Comparison of ENCODE assay signal across 8 mouse cellular contexts in the genomic region with DNA sequence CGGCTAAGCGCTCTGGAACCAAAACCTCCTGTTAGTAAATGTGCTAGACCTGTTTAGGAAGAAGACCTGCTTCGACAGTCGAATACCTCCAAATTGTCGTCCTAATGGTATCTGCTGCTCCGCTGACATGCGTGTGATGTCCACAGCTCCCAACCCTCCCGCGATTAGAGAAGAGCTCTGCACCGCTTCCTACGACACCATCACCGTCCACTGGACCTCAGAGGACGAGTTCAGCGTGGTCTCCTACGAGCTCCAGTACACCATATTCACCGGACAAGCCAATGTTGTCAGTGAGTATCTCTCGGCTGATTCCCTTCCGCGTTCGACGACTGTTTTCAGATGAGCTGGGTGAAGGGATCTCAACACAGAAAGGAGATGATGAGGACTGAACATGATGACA. TPM values are rescaled to one million over a fixed set of nuclear protein-coding genes. Genes with fewer than 3 reads are reported as not detected.
DNase-seq lines count a peak whose midpoint lies in the region; ATAC-seq and TF ChIP-seq lines count a peak whose summit lies in the region.
"Not testable (repeated sequence)": the region's sequence is repeated elsewhere in the genome, so short reads cannot be mapped to it uniquely, and the experiment has no call there.

No protein-coding gene starts in this region.

- ATAC-seq in kidney, postnatal 0 days (replicated peaks; ENCODE audit: low FRiP score, low read depth); limb, embryonic 11.5 days (ENCODE audit: insufficient number of reproducible peaks, low FRiP score, low TSS enrichment, low read depth); midbrain, embryonic 11.5 days (ENCODE audit: low FRiP score): not testable (repeated sequence)

- not testable (repeated sequence) for H3K27ac ChIP-seq in kidney, postnatal 0 days; limb, embryonic 11.5 days (replicated peaks; ENCODE audit: low read depth, low read length); midbrain, embryonic 11.5 days (ENCODE audit: low read depth, low read length)

- 75% methylated on average over 21 of the region's 21 CpGs for WGBS in kidney, postnatal 0 days
- 92% methylated on average over 21 of the region's 21 CpGs for WGBS in limb, embryonic 11.5 days
- WGBS in midbrain, embryonic 11.5 days, result 93% methylated on average over 21 of the region's 21 CpGs

- H3K27me3 ChIP-seq in kidney, postnatal 0 days (ENCODE audit: insufficient read depth, low read length), result peaks cover 17% of the 10 kb centered on the region; the same call in 1 of the 2 replicates
- not testable (repeated sequence) for H3K27me3 ChIP-seq in limb, embryonic 11.5 days (ENCODE audit: control insufficient read depth, insufficient read depth, low read length); midbrain, embryonic 11.5 days (ENCODE audit: control insufficient read depth, insufficient read depth, low read length)

- H3K9ac ChIP-seq in kidney, postnatal 0 days (ENCODE audit: low read depth, low read length); limb, embryonic 11.5 days (ENCODE audit: low read length); midbrain, embryonic 11.5 days (ENCODE audit: low read length): not testable (repeated sequence)

- H3K4me1 ChIP-seq in kidney, postnatal 0 days (replicated peaks; ENCODE audit: insufficient read depth, low read length); limb, embryonic 11.5 days (ENCODE audit: control insufficient read depth, insufficient read depth, low read length); midbrain, embryonic 11.5 days (ENCODE audit: control insufficient read depth, insufficient read depth, low read length): not testable (repeated sequence)

- peaks cover 14% of the 10 kb centered on the region for H3K36me3 ChIP-seq in kidney, postnatal 0 days (ENCODE audit: insufficient read depth, low read length)
- peaks cover 50% of the 10 kb centered on the region for H3K36me3 ChIP-seq in limb, embryonic 11.5 days (ENCODE audit: control insufficient read depth, insufficient read depth, low read length)
- peaks cover 69% of the 10 kb centered on the region for H3K36me3 ChIP-seq in midbrain, embryonic 11.5 days (ENCODE audit: control insufficient read depth, insufficient read depth, low read length)

- not testable (repeated sequence) for TF ChIP-seq CTCF in kidney, postnatal 0 days (IDR thresholded peaks at IDR 0.05; ENCODE audit: low read depth)

- peaks cover 17% of the 10 kb centered on the region; the same call in 1 of the 2 replicates for H3K9me3 ChIP-seq in kidney, postnatal 0 days (replicated peaks; ENCODE audit: low read length)
- peaks cover 50% of the 10 kb centered on the region for H3K9me3 ChIP-seq in limb, embryonic 11.5 days (ENCODE audit: control insufficient read depth, low read length)
- peaks cover 60% of the 10 kb centered on the region for H3K9me3 ChIP-seq in midbrain, embryonic 11.5 days (ENCODE audit: control insufficient read depth, low read length)

- DNase-seq in B cell, adult 2 months, result peak; percentile 7 to 14
- DNase-seq in adrenal gland, postnatal 14 days, result peak; percentile 11
- DNase-seq in embryo, embryonic 11 days, result peak; percentile 19
- DNase-seq in heart, adult 11 months, result peak; percentile 97
- DNase-seq in kidney, postnatal 0 days (ENCODE audit: low spot score), result peak; percentile 18
- DNase-seq in limb, embryonic 11.5 days (ENCODE audit: low spot score), result peak; percentile 49
- peak; percentile 81 for DNase-seq in midbrain, embryonic 11.5 days (ENCODE audit: low spot score, missing footprints)
- DNase-seq in testis, postnatal 10 days (ENCODE audit: low spot score), result peak; percentile 55

- not testable (repeated sequence) for H3K4me2 ChIP-seq in kidney, postnatal 0 days (ENCODE audit: low read length); limb, embryonic 11.5 days (ENCODE audit: low read depth, severe bottlenecking); midbrain, embryonic 11.5 days

- H3K4me3 ChIP-seq in kidney, postnatal 0 days (replicated peaks; ENCODE audit: low read depth, low read length); limb, embryonic 11.5 days (ENCODE audit: low read depth, low read length); midbrain, embryonic 11.5 days (ENCODE audit: low read depth, low read length): not testable (repeated sequence)

RNA-seq across cellular contexts. Expression of a gene that starts 24.6 kb away (rescaled TPM):
- total RNA-seq in adrenal gland, postnatal 14 days (2021), result 129 and 342 TPM in 2 replicates
- 41.1 and 106 TPM in 2 replicates for polyA plus RNA-seq in kidney, postnatal 0 days (2015; fragmentation: Nextera tagmentation; extraction: Ambion mirVana)
- 244 and 297 TPM in 2 replicates for polyA plus RNA-seq in limb, embryonic 11.5 days (2014; fragmentation: Nextera tagmentation; extraction: Ambion mirVana)
- polyA plus RNA-seq in midbrain, embryonic 11.5 days (2014; fragmentation: Nextera tagmentation; extraction: Ambion mirVana), result 177 and 189 TPM in 2 replicates

Comparison
In these comparisons a context has a peak if more than half of its experiments do, and no peak if none do; other contexts are left out.
1. DNase-seq: peak in every context shown above with its lines; median percentile 97 in heart, adult 11 months; 81 in midbrain, embryonic 11.5 days; 55 in testis, postnatal 10 days; 49 in limb, embryonic 11.5 days; 19 in embryo, embryonic 11 days; 18 in kidney, postnatal 0 days; 11 in adrenal gland, postnatal 14 days; 10 in B cell, adult 2 months.